Mouse (Mus musculus): ENCODE results near the gene B4galt4. TPM values are rescaled to one million over a fixed set of nuclear protein-coding genes. Genes with fewer than 3 reads are reported as not detected.

The B4galt4 gene
- 18.0 and 21.4 TPM in 2 replicates for polyA plus RNA-seq (2012; rRNA removed)

- WGBS: under 1% methylated on average over 69 of the region's 69 CpGs
- peak; percentile 79 for DNase-seq
- H3K4me1 ChIP-seq (ENCODE audit: control insufficient read depth, insufficient read depth, low read length): peaks cover 9% of the 10 kb centered on the region
Observed at GRCm38 (mm10) chr16:38742113-38742658, at the start of gene B4galt4. TSS of gene B4galt4 (plus strand) at chr16:38742264.

GRCm38 (mm10) chr16:38694906-38695540, 47.0 kb upstream of the B4galt4 start:
- TF ChIP-seq POLR2A (IDR thresholded peaks at IDR 0.05; ENCODE audit: borderline replicate concordance, extremely low read depth, low read depth, low read length) (no peak), CTCF (IDR thresholded peaks at IDR 0.05; ENCODE audit: insufficient read depth, low read length) (no peak)
- Histone ChIP-seq H3K4me1 (ENCODE audit: control insufficient read depth, insufficient read depth, low read length) (peaks cover 20% of the 10 kb centered on the region), H3K4me3 (replicated peaks; ENCODE audit: extremely low read depth, low read depth, low read length) (no peak overlapping the region)
- no peak for DNase-seq
- 72% methylated on average over 6 of the region's 6 CpGs for WGBS

More at GRCm38 (mm10) chr16:38742113-38742658, at the start of gene B4galt4:
- no peak for TF ChIP-seq CTCF (IDR thresholded peaks at IDR 0.05; ENCODE audit: insufficient read depth, low read length)
- TF ChIP-seq POLR2A (IDR thresholded peaks at IDR 0.05; ENCODE audit: borderline replicate concordance, extremely low read depth, low read depth, low read length): peak; percentile 66; the same call in 1 of the 2 replicates
- H3K4me3 ChIP-seq (replicated peaks; ENCODE audit: extremely low read depth, low read depth, low read length): peak within 1 kb of the TSS; percentile 97

- no peak for DNase-seq
- WGBS: 82% methylated on average over 5 of the region's 5 CpGs
- TF ChIP-seq CTCF (IDR thresholded peaks at IDR 0.05; ENCODE audit: insufficient read depth, low read length) (no peak), POLR2A (IDR thresholded peaks at IDR 0.05; ENCODE audit: borderline replicate concordance, extremely low read depth, low read depth, low read length) (no peak)
- Histone ChIP-seq H3K4me1 (ENCODE audit: control insufficient read depth, insufficient read depth, low read length) (peaks cover 23% of the 10 kb centered on the region), H3K4me3 (replicated peaks; ENCODE audit: extremely low read depth, low read depth, low read length) (no peak overlapping the region)
Observed at GRCm38 (mm10) chr16:38695557-38695956, 46.5 kb upstream of the B4galt4 start.

GRCm38 (mm10) chr16:38697611-38698010, 44.5 kb upstream of the B4galt4 start:
- H3K4me1 ChIP-seq (ENCODE audit: control insufficient read depth, insufficient read depth, low read length): peaks cover 39% of the 10 kb centered on the region
- TF ChIP-seq POLR2A (IDR thresholded peaks at IDR 0.05; ENCODE audit: borderline replicate concordance, extremely low read depth, low read depth, low read length): no peak
- TF ChIP-seq CTCF (IDR thresholded peaks at IDR 0.05; ENCODE audit: insufficient read depth, low read length): no peak
- no peak overlapping the region for H3K4me3 ChIP-seq (replicated peaks; ENCODE audit: extremely low read depth, low read depth, low read length)
- 64% methylated on average over 5 of the region's 5 CpGs for WGBS
- DNase-seq: no peak

GRCm38 (mm10) chr16:38700392-38701162, 41.5 kb upstream of the B4galt4 start:
- TF ChIP-seq CTCF (IDR thresholded peaks at IDR 0.05; ENCODE audit: insufficient read depth, low read length) (no peak), POLR2A (IDR thresholded peaks at IDR 0.05; ENCODE audit: borderline replicate concordance, extremely low read depth, low read depth, low read length) (no peak)
- Histone ChIP-seq H3K4me1 (ENCODE audit: control insufficient read depth, insufficient read depth, low read length) (peaks cover 41% of the 10 kb centered on the region), H3K4me3 (replicated peaks; ENCODE audit: extremely low read depth, low read depth, low read length) (no peak overlapping the region)
- no peak for DNase-seq
- WGBS: 39% methylated on average over 16 of the region's 16 CpGs

GRCm38 (mm10) chr16:38701492-38702185, 40.4 kb upstream of the B4galt4 start:
- 29% methylated on average over 9 of the region's 9 CpGs for WGBS
- Histone ChIP-seq H3K4me3 (replicated peaks; ENCODE audit: extremely low read depth, low read depth, low read length) (no peak overlapping the region), H3K4me1 (ENCODE audit: control insufficient read depth, insufficient read depth, low read length) (peaks cover 47% of the 10 kb centered on the region)
- TF ChIP-seq POLR2A (IDR thresholded peaks at IDR 0.05; ENCODE audit: borderline replicate concordance, extremely low read depth, low read depth, low read length): no peak
- no peak for TF ChIP-seq CTCF (IDR thresholded peaks at IDR 0.05; ENCODE audit: insufficient read depth, low read length)
- DNase-seq: no peak

GRCm38 (mm10) chr16:38702316-38702715, 39.7 kb upstream of the B4galt4 start:
- 61% methylated on average over 3 of the region's 3 CpGs for WGBS
- TF ChIP-seq POLR2A (IDR thresholded peaks at IDR 0.05; ENCODE audit: borderline replicate concordance, extremely low read depth, low read depth, low read length): no peak
- TF ChIP-seq CTCF (IDR thresholded peaks at IDR 0.05; ENCODE audit: insufficient read depth, low read length): no peak
- H3K4me1 ChIP-seq (ENCODE audit: control insufficient read depth, insufficient read depth, low read length): peaks cover 53% of the 10 kb centered on the region

GRCm38 (mm10) chr16:38703501-38703900, 38.6 kb upstream of the B4galt4 start:
- 44% methylated on average over 6 of the region's 6 CpGs for WGBS
- TF ChIP-seq CTCF (IDR thresholded peaks at IDR 0.05; ENCODE audit: insufficient read depth, low read length) (no peak), POLR2A (IDR thresholded peaks at IDR 0.05; ENCODE audit: borderline replicate concordance, extremely low read depth, low read depth, low read length) (no peak)
- no peak for DNase-seq
- no peak overlapping the region for H3K4me3 ChIP-seq (replicated peaks; ENCODE audit: extremely low read depth, low read depth, low read length)
- peaks cover 62% of the 10 kb centered on the region for H3K4me1 ChIP-seq (ENCODE audit: control insufficient read depth, insufficient read depth, low read length)

More at GRCm38 (mm10) chr16:38702316-38702715, 39.7 kb upstream of the B4galt4 start:
- no peak for DNase-seq
- H3K4me3 ChIP-seq (replicated peaks; ENCODE audit: extremely low read depth, low read depth, low read length): no peak overlapping the region
